Mouse (Mus musculus): ENCODE measurements at regions not wholly inside any gene's neighbourhood (a gene's known extent, or its start where the extent isn't known, plus 50 kb on each side); places are given as distances from the start of the nearest gene placed in this dataset.

DNA sequence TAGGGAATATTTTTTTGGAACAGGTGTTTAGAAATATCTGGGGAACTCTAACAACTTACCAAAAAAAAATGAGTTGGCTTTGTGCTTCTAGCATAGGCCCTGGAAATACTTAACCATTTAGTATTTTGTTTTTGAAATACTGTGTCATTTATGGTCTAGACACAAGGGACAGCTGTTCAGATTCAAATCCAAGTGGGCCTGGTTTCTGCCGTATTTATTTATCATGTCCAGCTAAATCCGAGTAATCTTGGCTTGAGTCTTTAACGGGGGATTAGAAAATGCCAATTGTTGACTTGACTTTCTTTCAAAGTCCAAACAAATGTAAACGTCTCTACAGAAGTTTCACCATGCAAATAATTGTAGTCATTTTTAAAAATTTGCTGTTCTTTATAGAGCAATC lies 159.6 kb downstream of the Ndfip2 start:
- Histone ChIP-seq H3K36me3 (ENCODE audit: control insufficient read depth, insufficient read depth, low read length, poor library complexity, severe bottlenecking) (no peaks in the 10 kb centered on the region), H3K9me3 (replicated peaks; ENCODE audit: control insufficient read depth, insufficient read depth, low read length, poor library complexity, severe bottlenecking) (no peaks in the 10 kb centered on the region), H3K27ac (ENCODE audit: insufficient read depth, low read length) (no peak overlapping the region), H3K4me1 (ENCODE audit: control insufficient read depth, insufficient read depth, low read length) (no peaks in the 10 kb centered on the region), H3K9ac (ENCODE audit: low read depth, poor library complexity, severe bottlenecking) (no peak overlapping the region), H3K4me3 (ENCODE audit: low read depth, low read length) (no peak overlapping the region), H3K27me3 (ENCODE audit: control insufficient read depth, insufficient read depth, low read length, poor library complexity, severe bottlenecking) (no peaks in the 10 kb centered on the region)
- no peak for TF ChIP-seq CTCF (IDR thresholded peaks at IDR 0.05; ENCODE audit: low read depth, low read length)
- no peak for TF ChIP-seq EP300 (IDR thresholded peaks at IDR 0.05; ENCODE audit: insufficient read depth, low read depth, low read length)
- no peak for TF ChIP-seq POLR2A (IDR thresholded peaks at IDR 0.05; ENCODE audit: insufficient read depth, low read length)

DNA sequence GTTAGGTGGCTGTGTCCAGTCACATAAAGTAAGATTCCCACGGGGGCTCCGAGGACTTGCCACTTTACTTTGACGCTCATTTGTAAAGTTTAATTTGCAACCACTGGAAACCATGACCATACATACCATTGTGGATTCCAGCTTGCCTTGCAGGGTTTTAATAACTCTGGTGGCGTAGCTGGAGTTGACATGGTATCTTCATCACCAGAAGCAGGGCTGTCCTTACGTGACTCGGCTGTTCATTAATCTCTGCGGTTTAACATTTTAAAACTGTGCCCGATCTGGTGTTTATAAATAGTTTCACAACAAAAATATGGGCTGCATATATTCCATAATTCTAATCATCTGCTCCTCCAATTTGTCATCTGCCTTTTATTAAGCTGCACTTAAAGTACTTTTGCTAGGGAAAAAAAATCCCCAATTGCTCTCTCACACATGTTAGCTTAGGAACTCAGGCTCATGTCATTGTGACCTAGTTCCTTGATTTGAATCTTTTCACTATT lies 159.1 kb downstream of the Ndfip2 start:
- TF ChIP-seq POLR2A (IDR thresholded peaks at IDR 0.05; ENCODE audit: insufficient read depth, low read length) = no peak
- TF ChIP-seq CTCF (IDR thresholded peaks at IDR 0.05; ENCODE audit: low read depth, low read length) = no peak
- no peak for TF ChIP-seq EP300 (IDR thresholded peaks at IDR 0.05; ENCODE audit: insufficient read depth, low read depth, low read length)
- no peaks in the 10 kb centered on the region for H3K9me3 ChIP-seq (replicated peaks; ENCODE audit: control insufficient read depth, insufficient read depth, low read length, poor library complexity, severe bottlenecking)
- no peaks in the 10 kb centered on the region for H3K27me3 ChIP-seq (ENCODE audit: control insufficient read depth, insufficient read depth, low read length, poor library complexity, severe bottlenecking)
- H3K27ac ChIP-seq (ENCODE audit: insufficient read depth, low read length) = no peak overlapping the region
- H3K36me3 ChIP-seq (ENCODE audit: control insufficient read depth, insufficient read depth, low read length, poor library complexity, severe bottlenecking) = no peaks in the 10 kb centered on the region
- H3K4me3 ChIP-seq (ENCODE audit: low read depth, low read length) = no peak overlapping the region
- no peaks in the 10 kb centered on the region for H3K4me1 ChIP-seq (ENCODE audit: control insufficient read depth, insufficient read depth, low read length)
- no peak overlapping the region for H3K9ac ChIP-seq (ENCODE audit: low read depth, poor library complexity, severe bottlenecking)

DNA sequence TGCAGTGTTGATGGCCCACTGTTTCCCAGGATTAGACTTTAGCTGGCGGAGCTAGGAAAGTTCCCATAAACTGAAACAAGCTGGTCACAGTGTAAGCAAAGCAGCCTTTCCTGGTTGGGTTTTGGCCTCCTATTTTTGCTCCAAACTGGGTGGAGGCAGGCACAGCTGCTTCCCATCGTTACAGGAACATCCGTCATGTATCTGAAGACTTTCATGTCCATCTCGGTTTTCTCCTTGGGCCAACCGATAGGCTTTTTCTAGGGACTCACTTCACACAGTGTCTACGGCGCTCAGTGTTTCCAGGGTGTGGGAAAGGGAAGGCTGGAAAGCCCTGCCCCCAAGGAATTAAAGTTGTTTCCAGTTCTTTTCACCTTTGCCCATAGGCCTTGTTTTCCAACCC lies 158.6 kb downstream of the Ndfip2 start:
- Histone ChIP-seq H3K36me3 (ENCODE audit: control insufficient read depth, insufficient read depth, low read length, poor library complexity, severe bottlenecking) (no peaks in the 10 kb centered on the region), H3K9ac (ENCODE audit: low read depth, poor library complexity, severe bottlenecking) (no peak overlapping the region)

DNA sequence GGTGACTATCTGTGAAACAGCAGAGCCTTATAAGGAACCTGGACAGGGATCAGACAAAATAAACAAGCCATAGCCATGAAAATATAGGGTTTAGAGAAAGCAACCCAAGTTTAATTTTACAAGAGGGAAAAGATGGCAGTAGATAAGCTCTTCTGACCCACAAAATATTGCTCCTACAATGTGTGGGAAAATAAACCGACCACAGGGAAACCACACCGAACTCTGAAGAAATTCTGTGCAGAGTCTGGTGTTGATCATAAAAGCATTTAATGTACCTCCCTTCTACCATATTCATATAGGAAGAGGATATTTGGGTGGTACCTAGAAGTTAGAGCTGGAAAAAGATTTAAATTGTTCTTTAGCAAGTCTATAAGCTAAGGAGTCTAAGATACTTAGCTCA lies 146.3 kb downstream of the Ndfip2 start:
- Histone ChIP-seq H3K4me3 (ENCODE audit: low read depth, low read length) (no peak overlapping the region), H3K9me3 (replicated peaks; ENCODE audit: control insufficient read depth, insufficient read depth, low read length, poor library complexity, severe bottlenecking) (no peaks in the 10 kb centered on the region), H3K27ac (ENCODE audit: insufficient read depth, low read length) (no peak overlapping the region)

More for the DNA sequence above, 158.6 kb downstream of the Ndfip2 start:
- Histone ChIP-seq H3K4me3 (ENCODE audit: low read depth, low read length) (no peak overlapping the region), H3K4me1 (ENCODE audit: control insufficient read depth, insufficient read depth, low read length) (no peaks in the 10 kb centered on the region), H3K27me3 (ENCODE audit: control insufficient read depth, insufficient read depth, low read length, poor library complexity, severe bottlenecking) (no peaks in the 10 kb centered on the region), H3K27ac (ENCODE audit: insufficient read depth, low read length) (no peak overlapping the region), H3K9me3 (replicated peaks; ENCODE audit: control insufficient read depth, insufficient read depth, low read length, poor library complexity, severe bottlenecking) (no peaks in the 10 kb centered on the region)
- no peak for TF ChIP-seq POLR2A (IDR thresholded peaks at IDR 0.05; ENCODE audit: insufficient read depth, low read length)
- no peak for TF ChIP-seq CTCF (IDR thresholded peaks at IDR 0.05; ENCODE audit: low read depth, low read length)
- TF ChIP-seq EP300 (IDR thresholded peaks at IDR 0.05; ENCODE audit: insufficient read depth, low read depth, low read length) = no peak

DNA sequence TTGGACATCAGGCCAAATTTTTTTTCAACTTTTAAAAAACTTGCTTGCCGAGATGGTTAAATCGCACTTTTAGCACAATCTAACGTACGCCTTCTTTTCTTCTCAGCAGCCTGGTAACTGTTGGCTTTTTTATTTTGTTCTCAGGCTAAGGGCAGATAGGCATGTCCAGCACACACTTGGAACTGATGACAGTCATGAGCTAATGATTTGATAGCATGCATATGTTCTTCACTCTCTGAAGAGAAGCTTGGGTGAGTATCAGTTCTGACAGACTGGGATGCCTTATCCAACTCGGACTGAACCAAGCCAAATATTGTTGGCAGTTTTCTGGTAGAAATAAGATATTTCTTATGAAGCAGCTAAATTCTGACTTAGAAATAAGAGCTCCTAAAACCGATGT lies 145.9 kb downstream of the Ndfip2 start:
- no peaks in the 10 kb centered on the region for H3K27me3 ChIP-seq (ENCODE audit: control insufficient read depth, insufficient read depth, low read length, poor library complexity, severe bottlenecking)
- no peaks in the 10 kb centered on the region for H3K9me3 ChIP-seq (replicated peaks; ENCODE audit: control insufficient read depth, insufficient read depth, low read length, poor library complexity, severe bottlenecking)
- H3K4me1 ChIP-seq (ENCODE audit: control insufficient read depth, insufficient read depth, low read length) = no peaks in the 10 kb centered on the region
- H3K9ac ChIP-seq (ENCODE audit: low read depth, poor library complexity, severe bottlenecking) = no peak overlapping the region
- TF ChIP-seq EP300 (IDR thresholded peaks at IDR 0.05; ENCODE audit: insufficient read depth, low read depth, low read length) = no peak
- no peak for TF ChIP-seq CTCF (IDR thresholded peaks at IDR 0.05; ENCODE audit: low read depth, low read length)
- no peak for TF ChIP-seq POLR2A (IDR thresholded peaks at IDR 0.05; ENCODE audit: insufficient read depth, low read length)
- H3K36me3 ChIP-seq (ENCODE audit: control insufficient read depth, insufficient read depth, low read length, poor library complexity, severe bottlenecking) = no peaks in the 10 kb centered on the region
- no peak overlapping the region for H3K27ac ChIP-seq (ENCODE audit: insufficient read depth, low read length)
- H3K4me3 ChIP-seq (ENCODE audit: low read depth, low read length) = no peak overlapping the region

More for the DNA sequence above, 146.3 kb downstream of the Ndfip2 start:
- H3K9ac ChIP-seq (ENCODE audit: low read depth, poor library complexity, severe bottlenecking) = no peak overlapping the region
- no peaks in the 10 kb centered on the region for H3K36me3 ChIP-seq (ENCODE audit: control insufficient read depth, insufficient read depth, low read length, poor library complexity, severe bottlenecking)
- TF ChIP-seq EP300 (IDR thresholded peaks at IDR 0.05; ENCODE audit: insufficient read depth, low read depth, low read length) (no peak), POLR2A (IDR thresholded peaks at IDR 0.05; ENCODE audit: insufficient read depth, low read length) (no peak), CTCF (IDR thresholded peaks at IDR 0.05; ENCODE audit: low read depth, low read length) (no peak)
- no peaks in the 10 kb centered on the region for H3K27me3 ChIP-seq (ENCODE audit: control insufficient read depth, insufficient read depth, low read length, poor library complexity, severe bottlenecking)
- H3K4me1 ChIP-seq (ENCODE audit: control insufficient read depth, insufficient read depth, low read length) = no peaks in the 10 kb centered on the region

DNA sequence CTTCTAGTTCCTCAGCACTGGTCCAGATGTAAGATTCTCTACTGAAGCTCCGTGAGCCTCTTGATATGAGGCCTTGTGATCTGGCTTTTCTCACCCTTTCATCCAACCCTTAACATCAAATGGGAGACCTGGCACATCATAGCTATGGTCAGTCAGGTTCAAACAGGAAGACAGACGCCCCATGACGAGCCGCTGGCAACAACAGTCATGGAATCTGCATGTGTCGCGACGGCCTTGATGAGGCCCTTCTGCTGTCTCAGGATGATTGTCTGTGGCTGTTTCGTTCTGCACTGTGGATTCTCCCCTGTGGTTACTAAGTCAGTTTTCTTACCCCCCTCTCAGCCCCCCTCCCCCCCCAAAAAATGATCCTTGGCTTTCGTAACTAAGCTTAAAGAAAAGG lies 144.9 kb downstream of the Ndfip2 start:
- TF ChIP-seq POLR2A (IDR thresholded peaks at IDR 0.05; ENCODE audit: insufficient read depth, low read length) (no peak), EP300 (IDR thresholded peaks at IDR 0.05; ENCODE audit: insufficient read depth, low read depth, low read length) (no peak), CTCF (IDR thresholded peaks at IDR 0.05; ENCODE audit: low read depth, low read length) (no peak)

More for the DNA sequence above, 144.9 kb downstream of the Ndfip2 start:
- Histone ChIP-seq H3K4me1 (ENCODE audit: control insufficient read depth, insufficient read depth, low read length) (no peaks in the 10 kb centered on the region), H3K4me3 (ENCODE audit: low read depth, low read length) (no peak overlapping the region), H3K9me3 (replicated peaks; ENCODE audit: control insufficient read depth, insufficient read depth, low read length, poor library complexity, severe bottlenecking) (no peaks in the 10 kb centered on the region), H3K27ac (ENCODE audit: insufficient read depth, low read length) (no peak overlapping the region), H3K36me3 (ENCODE audit: control insufficient read depth, insufficient read depth, low read length, poor library complexity, severe bottlenecking) (no peaks in the 10 kb centered on the region), H3K9ac (ENCODE audit: low read depth, poor library complexity, severe bottlenecking) (no peak overlapping the region), H3K27me3 (ENCODE audit: control insufficient read depth, insufficient read depth, low read length, poor library complexity, severe bottlenecking) (no peaks in the 10 kb centered on the region)
